Mouse (Mus musculus) embryonic facial prominence, embryonic 12.5 days (tissue): ENCODE data around the gene Wnt1. TPM values are rescaled to one million over a fixed set of nuclear protein-coding genes. Genes with fewer than 3 reads are reported as not detected.

Experiments
- ATAC-seq: fragments of 200-750 bp; cut with Nextera tagmentation; 2 replicates; pipeline ENCODE4 v1.8.0; 2017; ENCODE audit not compliant: insufficient number of reproducible peaks, insufficient read depth, low FRiP score, low TSS enrichment
- H3K27ac ChIP-seq: fragments of 300-500 bp; sonication (generic); 2 replicates; pipeline ENCODE4 v1.5.1; 2016; ENCODE audit warnings: mild to moderate bottlenecking
- H3K27me3 ChIP-seq: fragments of 300-500 bp; sonication (generic); 2 replicates; pipeline ENCODE4 v1.6.1; 2016; ENCODE audit warnings: mild to moderate bottlenecking, moderate library complexity
- H3K36me3 ChIP-seq: fragments of 300-500 bp; sonication (generic); 2 replicates; pipeline ENCODE4 v1.6.1; 2016; ENCODE audit warnings: mild to moderate bottlenecking
- H3K4me1 ChIP-seq: fragments of 300-500 bp; sonication (generic); 2 replicates; pipeline ENCODE4 v1.6.1; 2016
- H3K4me2 ChIP-seq: fragments of 300-500 bp; sonication (generic); replicated peaks from 2 replicates; pipeline ENCODE4 v1.6.1; 2016; ENCODE audit warnings: mild to moderate bottlenecking, moderate library complexity
- H3K4me3 ChIP-seq: fragments of 300-500 bp; sonication (generic); 2 replicates; pipeline ENCODE4 v1.5.1; 2016; ENCODE audit warnings: mild to moderate bottlenecking
- H3K9ac ChIP-seq: fragments of 300-500 bp; sonication (generic); 2 replicates; pipeline ENCODE4 v1.6.1; 2016; ENCODE audit warnings: mild to moderate bottlenecking, moderate library complexity
- H3K9me3 ChIP-seq: fragments of 300-500 bp; sonication (generic); 2 replicates; pipeline ENCODE4 v1.6.1; 2016; ENCODE audit warnings: mild to moderate bottlenecking, moderate library complexity
- WGBS: fragments of 180-500 bp; shearing (Covaris S2); methylation state at CpG from one replicate; pipeline ENCODE4 v1.1.7; 2016; 5-methylcytosine and 5-hydroxymethylcytosine counted together
- polyA plus RNA-seq: library from polyadenylated mRNA; unstranded; fragments of >200 nt; fragmentation: Nextera tagmentation; extraction: Ambion mirVana; gene quantifications from 2 replicates; pipeline ENCODE4 v1.2.1, GENCODE M21; 2016

Wnt1 gene
- polyA plus RNA-seq, 1 experiment from 2014 or later = 0.38 TPM

- Histone ChIP-seq H3K9ac (no peak overlapping the region), H3K27me3 (peaks cover 83% of the 10 kb centered on the region), H3K4me2 (no peak overlapping the region), H3K27ac (no peak overlapping the region), H3K36me3 (no peaks in the 10 kb centered on the region), H3K4me1 (peaks cover 28% of the 10 kb centered on the region), H3K9me3 (no peaks in the 10 kb centered on the region), H3K4me3 (no peak overlapping the region)
- ATAC-seq = no peak
- WGBS = under 1% methylated on average over 8 of the region's 8 CpGs
Measured at GRCm38 (mm10) chr15:98780075-98780474, 9.6 kb upstream of the Wnt1 start.

DNA sequence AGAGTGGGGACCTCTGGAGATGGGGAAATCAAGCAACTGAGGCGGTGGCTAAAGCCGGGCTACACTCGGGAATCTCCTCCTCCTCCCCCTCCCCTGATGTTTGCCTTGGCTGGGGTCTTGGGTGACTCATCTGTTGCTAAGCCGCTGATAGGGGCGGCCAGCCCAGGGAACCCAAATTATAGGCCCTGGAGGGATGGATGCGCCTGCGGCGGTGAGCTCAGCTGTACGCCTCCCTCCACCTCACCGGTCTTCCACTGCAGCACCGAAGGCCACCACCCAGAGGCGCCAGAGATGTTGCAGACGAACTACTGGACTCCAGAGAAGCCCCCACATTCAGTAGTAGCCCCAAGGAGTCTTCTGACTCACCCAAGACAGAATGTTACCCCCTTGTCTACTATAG is 9.1 kb upstream of the Wnt1 start:
- Histone ChIP-seq H3K27ac (no peak overlapping the region), H3K4me1 (peaks cover 28% of the 10 kb centered on the region), H3K36me3 (no peaks in the 10 kb centered on the region), H3K9me3 (no peaks in the 10 kb centered on the region), H3K4me3 (no peak overlapping the region), H3K9ac (no peak overlapping the region), H3K27me3 (peaks cover 80% of the 10 kb centered on the region), H3K4me2 (no peak overlapping the region)
- WGBS = under 1% methylated on average over 13 of the region's 13 CpGs
- ATAC-seq = no peak

- ATAC-seq = no peak
- Histone ChIP-seq H3K4me2 (no peak overlapping the region), H3K36me3 (no peaks in the 10 kb centered on the region), H3K9me3 (no peaks in the 10 kb centered on the region), H3K27ac (no peak overlapping the region), H3K4me3 (no peak overlapping the region), H3K27me3 (peaks cover 76% of the 10 kb centered on the region), H3K4me1 (peaks cover 23% of the 10 kb centered on the region), H3K9ac (no peak overlapping the region)
- 33% methylated on average over 6 of the region's 6 CpGs for WGBS
Measured at GRCm38 (mm10) chr15:98781166-98781565, 8.5 kb upstream of the Wnt1 start.

- no peak for ATAC-seq
- no peaks in the 10 kb centered on the region for H3K9me3 ChIP-seq
Measured at GRCm38 (mm10) chr15:98785744-98786143, 3.9 kb upstream of the Wnt1 start.

DNA sequence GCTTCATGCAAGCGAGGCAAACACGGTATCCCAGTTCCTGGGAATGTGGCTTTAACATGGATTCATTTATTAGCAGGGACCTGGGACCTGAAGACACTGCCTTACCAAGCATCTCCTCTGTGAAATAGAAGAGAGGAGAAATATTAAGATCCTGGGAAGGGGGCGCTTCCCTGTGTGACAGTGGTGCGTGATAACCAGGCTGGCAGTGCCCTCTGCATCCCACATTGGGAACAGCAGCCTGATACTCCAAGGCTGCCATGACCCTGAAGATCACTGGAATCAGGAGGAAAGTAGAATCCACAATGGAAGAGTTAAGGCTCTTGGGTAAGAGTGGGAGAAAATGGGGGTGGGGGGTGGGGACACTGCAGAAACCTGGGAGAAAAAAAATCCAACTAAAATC is 1.7 kb upstream of the Wnt1 start:
- no peaks in the 10 kb centered on the region for H3K9me3 ChIP-seq
- H3K27ac ChIP-seq = no peak overlapping the region
- peaks cover 20% of the 10 kb centered on the region for H3K4me1 ChIP-seq
- peaks cover 70% of the 10 kb centered on the region for H3K27me3 ChIP-seq
- no peak overlapping the region for H3K4me3 ChIP-seq
- no peaks in the 10 kb centered on the region for H3K36me3 ChIP-seq
- WGBS = 37% methylated on average over 4 of the region's 4 CpGs
- no peak for ATAC-seq
- no peak overlapping the region for H3K4me2 ChIP-seq
- H3K9ac ChIP-seq = no peak overlapping the region

More at GRCm38 (mm10) chr15:98785744-98786143, 3.9 kb upstream of the Wnt1 start:
- peaks cover 68% of the 10 kb centered on the region for H3K27me3 ChIP-seq
- no peak overlapping the region for H3K4me2 ChIP-seq
- no peak overlapping the region for H3K9ac ChIP-seq
- H3K4me1 ChIP-seq = peaks cover 7% of the 10 kb centered on the region; the same call in 1 of the 2 replicates
- 43% methylated on average over 7 of the region's 7 CpGs for WGBS
- H3K36me3 ChIP-seq = no peaks in the 10 kb centered on the region
- H3K4me3 ChIP-seq = no peak overlapping the region
- H3K27ac ChIP-seq = no peak overlapping the region

DNA sequence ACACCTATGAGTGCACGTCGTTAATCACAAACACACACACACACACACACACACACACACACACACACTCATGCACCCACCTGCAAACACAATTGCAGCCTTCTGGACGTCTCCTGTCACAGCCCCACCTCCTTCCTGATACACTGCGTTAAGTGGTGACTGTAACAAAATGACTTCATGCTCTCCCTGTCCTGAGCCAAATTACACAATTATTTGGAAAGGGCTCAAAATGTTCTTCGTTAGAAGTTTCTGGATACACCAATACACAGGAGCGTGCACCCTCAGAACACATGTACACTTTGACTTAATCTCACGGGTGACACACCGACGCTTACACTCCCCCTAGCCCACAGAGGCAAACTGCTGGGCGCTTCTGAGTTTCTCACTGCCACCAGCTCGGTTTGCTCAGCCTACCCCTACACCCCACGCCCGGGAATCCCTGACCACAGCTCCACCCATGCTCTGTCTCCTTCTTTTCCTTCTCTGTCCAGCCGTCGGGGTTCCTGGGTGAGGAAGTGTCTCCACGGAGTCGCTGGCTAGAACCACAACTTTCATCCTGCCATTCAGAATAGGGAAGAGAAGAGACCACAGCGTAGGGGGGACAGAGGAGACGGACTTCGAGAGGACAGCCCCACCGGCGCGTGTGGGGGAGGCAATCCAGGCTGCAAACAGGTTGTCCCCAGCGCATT is 541 bp upstream of the Wnt1 start:
- H3K27me3 ChIP-seq = peaks cover 80% of the 10 kb centered on the region
- no peak for ATAC-seq
- no peak overlapping the region for H3K4me2 ChIP-seq
- no peak overlapping the region for H3K4me3 ChIP-seq
- no peaks in the 10 kb centered on the region for H3K36me3 ChIP-seq
- no peaks in the 10 kb centered on the region for H3K9me3 ChIP-seq
- WGBS = 10% methylated on average over 24 of the region's 24 CpGs
- no peak overlapping the region for H3K27ac ChIP-seq
- H3K4me1 ChIP-seq = peaks cover 20% of the 10 kb centered on the region
- H3K9ac ChIP-seq = no peak overlapping the region

DNA sequence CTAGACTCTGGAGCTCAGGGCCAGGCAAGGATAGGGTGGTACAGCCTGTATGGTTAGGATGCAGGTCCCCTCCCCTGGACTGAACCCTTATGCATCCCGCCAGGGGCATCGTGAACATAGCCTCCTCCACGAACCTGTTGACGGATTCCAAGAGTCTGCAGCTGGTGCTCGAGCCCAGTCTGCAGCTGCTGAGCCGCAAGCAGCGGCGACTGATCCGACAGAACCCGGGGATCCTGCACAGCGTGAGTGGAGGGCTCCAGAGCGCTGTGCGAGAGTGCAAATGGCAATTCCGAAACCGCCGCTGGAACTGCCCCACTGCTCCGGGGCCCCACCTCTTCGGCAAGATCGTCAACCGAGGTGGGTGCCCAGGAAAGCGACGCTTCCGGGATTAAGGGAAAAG is 1.1 kb downstream of the Wnt1 start:
- no peak overlapping the region for H3K27ac ChIP-seq
- peak overlapping the region; percentile 16 for H3K4me2 ChIP-seq
- peaks cover 20% of the 10 kb centered on the region for H3K4me1 ChIP-seq
- ATAC-seq = no peak
- H3K9me3 ChIP-seq = no peaks in the 10 kb centered on the region
- H3K27me3 ChIP-seq = peaks cover 88% of the 10 kb centered on the region
- H3K36me3 ChIP-seq = no peaks in the 10 kb centered on the region
- peak overlapping the region; percentile 10; the same call in 1 of the 2 replicates for H3K4me3 ChIP-seq
- under 1% methylated on average over 23 of the region's 23 CpGs for WGBS
- H3K9ac ChIP-seq = no peak overlapping the region

DNA sequence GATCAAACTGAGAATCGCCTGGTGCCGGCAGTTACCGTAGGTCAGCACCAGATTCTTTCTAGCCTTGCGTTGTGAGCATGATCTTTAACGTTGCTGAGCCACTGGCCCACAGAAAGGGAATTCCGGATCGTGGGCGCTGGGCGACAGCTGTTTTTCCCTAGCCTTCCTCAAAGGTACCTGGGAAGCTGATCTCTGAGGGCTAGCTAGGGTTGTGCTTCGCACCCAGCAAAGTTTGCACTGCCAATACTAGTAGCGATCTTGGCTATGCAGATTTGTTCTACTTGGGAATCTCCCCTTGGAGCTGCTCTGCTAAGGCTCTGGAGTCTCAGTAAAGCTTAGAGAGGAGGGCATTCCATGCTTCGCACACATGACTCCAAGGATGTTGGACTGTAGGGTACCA is 1.6 kb downstream of the Wnt1 start:
- peak overlapping the region; percentile 14; the same call in 1 of the 2 replicates for H3K4me3 ChIP-seq
- ATAC-seq = no peak
- H3K4me2 ChIP-seq = peak overlapping the region; percentile 16
- H3K36me3 ChIP-seq = no peaks in the 10 kb centered on the region
- WGBS = under 1% methylated on average over 12 of the region's 12 CpGs
- no peak overlapping the region for H3K27ac ChIP-seq
- H3K4me1 ChIP-seq = peaks cover 20% of the 10 kb centered on the region
- no peaks in the 10 kb centered on the region for H3K9me3 ChIP-seq
- peaks cover 93% of the 10 kb centered on the region for H3K27me3 ChIP-seq
- H3K9ac ChIP-seq = no peak overlapping the region

GRCm38 (mm10) chr15:98791771-98792170 is 2.1 kb downstream of the Wnt1 start:
- ATAC-seq = no peak
- Histone ChIP-seq H3K9ac (no peak overlapping the region), H3K4me1 (peaks cover 20% of the 10 kb centered on the region), H3K4me3 (0 out of 2 replicates have a peak overlapping the region, but pooled peaks have one; percentile 14), H3K4me2 (no peak overlapping the region; the same call in 1 of the 2 replicates), H3K36me3 (no peaks in the 10 kb centered on the region), H3K9me3 (no peaks in the 10 kb centered on the region), H3K27me3 (peaks cover 96% of the 10 kb centered on the region), H3K27ac (no peak overlapping the region)
- WGBS = 1% methylated on average over 23 of the region's 23 CpGs

GRCm38 (mm10) chr15:98792233-98793020 is 2.8 kb downstream of the Wnt1 start:
- WGBS = 3% methylated on average over 75 of the region's 75 CpGs
- ATAC-seq = no peak
- no peaks in the 10 kb centered on the region for H3K9me3 ChIP-seq
- no peak overlapping the region for H3K27ac ChIP-seq
- H3K27me3 ChIP-seq = peaks cover 100% of the 10 kb centered on the region
- H3K4me1 ChIP-seq = peaks cover 20% of the 10 kb centered on the region
- no peaks in the 10 kb centered on the region for H3K36me3 ChIP-seq
- no peak overlapping the region for H3K9ac ChIP-seq
- H3K4me2 ChIP-seq = peak overlapping the region; percentile 45
- peak overlapping the region; percentile 30 for H3K4me3 ChIP-seq

DNA sequence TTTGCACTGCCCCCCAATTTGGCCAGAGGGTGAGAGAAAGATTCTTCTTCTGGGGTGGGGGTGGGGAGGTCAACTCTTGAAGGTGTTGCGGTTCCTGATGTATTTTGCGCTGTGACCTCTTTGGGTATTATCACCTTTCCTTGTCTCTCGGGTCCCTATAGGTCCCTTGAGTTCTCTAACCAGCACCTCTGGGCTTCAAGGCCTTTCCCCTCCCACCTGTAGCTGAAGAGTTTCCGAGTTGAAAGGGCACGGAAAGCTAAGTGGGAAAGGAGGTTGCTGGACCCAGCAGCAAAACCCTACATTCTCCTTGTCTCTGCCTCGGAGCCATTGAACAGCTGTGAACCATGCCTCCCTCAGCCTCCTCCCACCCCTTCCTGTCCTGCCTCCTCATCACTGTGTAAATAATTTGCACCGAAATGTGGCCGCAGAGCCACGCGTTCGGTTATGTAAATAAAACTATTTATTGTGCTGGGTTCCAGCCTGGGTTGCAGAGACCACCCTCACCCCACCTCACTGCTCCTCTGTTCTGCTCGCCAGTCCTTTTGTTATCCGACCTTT is 3.6 kb downstream of the Wnt1 start:
- Histone ChIP-seq H3K4me1 (peaks cover 24% of the 10 kb centered on the region), H3K27me3 (peaks cover 100% of the 10 kb centered on the region), H3K9me3 (no peaks in the 10 kb centered on the region), H3K9ac (no peak overlapping the region), H3K27ac (no peak overlapping the region), H3K36me3 (no peaks in the 10 kb centered on the region), H3K4me2 (peak overlapping the region; percentile 45; the same call in 1 of the 2 replicates), H3K4me3 (peak overlapping the region; percentile 30; the same call in 1 of the 2 replicates)
- WGBS = 5% methylated on average over 13 of the region's 13 CpGs
- ATAC-seq = no peak
